Mouse (Mus musculus): ENCODE measurements around the gene Zglp1.
A peak's percentile ranks its signal among the peaks of the same experiment; 100 is the strongest.

The Zglp1 gene

DNA sequence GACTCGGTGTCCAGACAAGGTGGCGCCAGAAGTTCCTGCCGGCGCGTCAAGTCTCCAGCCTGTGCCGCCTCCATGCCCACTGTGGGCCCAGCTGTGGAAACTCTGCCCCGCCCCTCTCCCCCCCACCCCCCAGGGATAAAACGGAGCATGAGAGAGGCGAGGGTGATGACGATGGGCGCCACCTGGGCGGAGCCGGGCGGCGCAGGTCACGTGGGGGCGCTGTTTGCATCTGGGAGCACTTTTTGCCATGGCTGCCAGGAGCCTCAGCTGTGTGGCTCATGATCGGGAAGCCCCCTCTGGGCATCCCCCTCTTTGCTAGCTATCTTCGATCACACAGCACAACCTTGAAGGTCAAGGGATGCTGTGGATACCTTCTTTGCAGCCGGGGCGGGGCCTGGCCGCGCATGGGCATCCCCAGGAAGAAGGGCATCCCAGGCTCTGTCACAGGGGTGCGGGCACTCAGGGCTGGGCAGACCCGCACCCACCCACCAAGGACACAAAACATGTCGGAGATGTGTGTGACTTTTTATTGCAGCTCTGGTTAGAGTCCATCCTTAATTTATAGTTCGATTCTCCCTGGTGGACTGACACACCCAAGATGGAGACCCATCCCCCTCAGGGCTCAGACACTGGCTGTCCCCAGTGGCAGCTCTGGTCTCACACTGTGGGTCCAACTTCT is at the start of gene Zglp1:
Gene Zglp1, minus strand, starts transcription at position 88 of the 679 bp plus-strand sequence.
- no peak for DNase-seq (ENCODE audit: extremely low read depth, low read depth)

DNA sequence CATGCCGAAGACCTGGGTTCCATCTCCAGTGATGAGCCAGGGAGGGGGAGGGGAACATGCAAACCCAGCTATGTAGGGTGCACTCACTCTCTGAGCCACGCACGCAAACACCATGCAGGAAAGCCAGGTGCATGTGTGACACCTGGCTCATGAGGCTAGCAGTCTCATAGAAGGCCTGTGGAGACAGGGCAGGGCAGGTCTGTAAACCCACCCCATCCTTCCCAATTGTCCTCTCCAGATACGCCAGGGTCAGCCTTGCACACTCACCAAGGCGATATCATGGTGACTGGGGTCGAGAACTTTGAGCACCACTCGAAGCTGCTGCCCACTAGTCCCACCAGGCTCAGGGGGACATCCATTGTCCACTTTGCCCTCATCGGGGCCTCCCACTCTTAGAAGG is 48.2 kb upstream of the Zglp1 start:
- DNase-seq (ENCODE audit: extremely low read depth, low read depth), result no peak

DNA sequence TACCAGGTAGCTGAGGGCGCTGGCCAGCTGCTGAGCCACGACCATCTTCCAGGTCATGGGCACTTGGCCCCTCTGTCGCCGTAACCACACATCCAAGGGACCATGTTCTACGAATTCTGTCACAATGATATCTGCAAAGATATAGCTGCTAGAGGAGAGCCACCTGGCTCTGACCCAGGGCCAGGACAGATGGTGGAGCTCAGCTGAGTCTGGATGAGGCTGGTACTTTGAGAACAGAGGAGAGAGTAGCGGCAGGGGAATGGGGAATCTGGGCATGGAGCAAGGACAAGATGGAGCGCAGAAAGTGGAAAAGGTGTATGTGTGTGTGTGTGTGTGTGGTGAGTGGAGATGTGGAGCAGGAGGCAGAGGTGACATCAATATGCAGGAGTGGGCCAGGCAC is 47.3 kb upstream of the Zglp1 start:
- DNase-seq (ENCODE audit: extremely low read depth, low read depth), result no peak

GRCm38 (mm10) chr9:21113751-21114150 is 46.9 kb upstream of the Zglp1 start:
- DNase-seq (ENCODE audit: extremely low read depth, low read depth), result no peak

- no peak for DNase-seq (ENCODE audit: extremely low read depth, low read depth)
Observed at GRCm38 (mm10) chr9:21107607-21108237, 40.8 kb upstream of the Zglp1 start.

- no peak for DNase-seq (ENCODE audit: extremely low read depth, low read depth)
Observed at GRCm38 (mm10) chr9:21105760-21106564, 39.1 kb upstream of the Zglp1 start.

DNA sequence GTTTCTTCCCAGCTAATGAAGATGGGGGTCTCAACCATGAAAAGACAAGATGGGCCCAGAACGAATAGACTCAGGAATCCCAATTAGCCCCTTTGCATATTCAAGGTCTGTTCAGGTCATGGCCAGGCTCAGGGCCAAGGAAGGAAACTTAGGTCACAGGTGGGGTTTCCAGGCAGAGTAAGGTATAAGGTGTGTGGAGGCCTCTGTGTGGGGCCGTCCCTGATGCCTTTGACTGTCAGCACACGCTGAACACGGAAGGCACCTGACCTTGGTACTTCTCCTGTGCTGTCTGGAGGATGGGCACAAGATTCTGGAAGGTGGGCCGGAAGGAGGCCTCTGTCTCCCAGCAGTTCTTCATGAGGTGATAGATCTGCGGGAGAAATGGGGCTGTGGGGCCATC is 37.9 kb upstream of the Zglp1 start:
- DNase-seq (ENCODE audit: extremely low read depth, low read depth), result no peak

DNA sequence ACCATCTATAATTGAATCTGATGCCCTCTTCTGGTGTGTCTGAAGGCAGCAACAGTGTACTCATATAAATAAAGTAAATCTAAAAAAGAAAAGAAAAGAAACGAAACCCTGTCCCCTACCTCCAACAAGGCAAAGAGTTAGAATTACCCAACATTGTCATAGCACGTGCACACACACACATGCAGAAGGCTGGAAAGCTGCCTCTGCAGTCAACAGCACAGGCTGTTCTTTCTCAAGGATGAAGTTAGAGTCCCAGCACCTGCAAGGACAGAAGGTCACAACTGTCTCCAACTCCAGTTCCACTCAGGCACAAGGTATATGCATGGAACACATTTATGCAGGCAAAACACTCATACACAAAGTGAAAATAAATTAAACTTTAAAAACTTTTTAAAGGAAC is 35.2 kb upstream of the Zglp1 start:
- DNase-seq (ENCODE audit: extremely low read depth, low read depth), result no peak

DNA sequence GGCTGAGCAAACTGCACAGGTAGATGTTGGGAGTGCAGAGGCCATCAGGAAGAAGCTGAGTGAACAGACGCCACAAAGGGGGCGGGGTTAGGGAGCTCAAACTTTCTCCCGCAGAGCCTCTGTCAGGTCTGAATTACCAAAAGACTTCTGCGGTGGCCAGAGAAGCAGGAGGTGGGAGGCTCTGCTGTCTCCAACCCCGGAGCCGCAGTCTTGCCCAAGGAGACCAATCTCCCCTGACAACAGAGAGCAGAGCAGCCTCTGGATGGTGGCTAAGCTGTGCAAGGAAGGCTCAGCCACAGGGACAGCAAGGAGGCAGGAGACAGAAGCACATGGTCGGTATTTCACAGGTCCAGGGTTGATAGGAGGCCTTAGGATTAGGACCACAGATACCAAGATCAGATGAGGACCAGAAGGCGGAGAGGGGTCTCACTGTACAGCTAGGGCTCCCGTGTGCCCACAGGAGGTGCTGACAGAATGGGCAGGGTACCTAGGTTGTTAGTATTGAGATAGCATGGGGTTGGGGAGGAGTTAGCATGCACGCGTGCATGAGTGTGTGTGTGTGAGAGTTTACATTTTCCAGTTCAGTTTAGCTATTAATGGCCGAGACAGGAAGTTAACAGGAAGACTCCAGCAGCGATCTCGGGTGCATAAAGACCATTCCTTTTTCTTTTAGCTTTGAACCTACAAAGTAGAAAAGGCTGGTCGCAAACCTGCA is 33.7 kb upstream of the Zglp1 start:
- DNase-seq (ENCODE audit: extremely low read depth, low read depth), result no peak

DNA sequence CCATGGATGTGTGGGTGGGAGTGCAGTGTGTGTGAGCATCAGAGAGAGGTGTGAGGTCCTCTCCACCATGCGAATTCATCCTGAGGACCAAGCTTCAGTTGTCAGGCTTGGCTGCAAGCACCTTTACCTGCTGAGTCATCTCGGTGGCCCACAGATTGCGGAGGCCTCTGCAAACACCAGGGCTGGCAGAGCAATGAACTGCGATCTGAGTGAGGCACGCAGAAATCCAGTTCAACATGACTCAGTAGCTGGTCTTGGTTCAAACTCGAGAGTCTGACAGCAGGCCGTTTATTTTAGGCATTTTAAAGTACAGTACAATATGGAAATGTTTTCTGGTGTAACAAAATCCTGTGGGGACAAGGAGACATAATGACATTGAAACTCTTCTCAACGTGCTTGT is 30.9 kb upstream of the Zglp1 start:
- DNase-seq (ENCODE audit: extremely low read depth, low read depth), result no peak

- no peak for DNase-seq (ENCODE audit: extremely low read depth, low read depth)
Observed at GRCm38 (mm10) chr9:21095958-21096357, 29.1 kb upstream of the Zglp1 start.

DNA sequence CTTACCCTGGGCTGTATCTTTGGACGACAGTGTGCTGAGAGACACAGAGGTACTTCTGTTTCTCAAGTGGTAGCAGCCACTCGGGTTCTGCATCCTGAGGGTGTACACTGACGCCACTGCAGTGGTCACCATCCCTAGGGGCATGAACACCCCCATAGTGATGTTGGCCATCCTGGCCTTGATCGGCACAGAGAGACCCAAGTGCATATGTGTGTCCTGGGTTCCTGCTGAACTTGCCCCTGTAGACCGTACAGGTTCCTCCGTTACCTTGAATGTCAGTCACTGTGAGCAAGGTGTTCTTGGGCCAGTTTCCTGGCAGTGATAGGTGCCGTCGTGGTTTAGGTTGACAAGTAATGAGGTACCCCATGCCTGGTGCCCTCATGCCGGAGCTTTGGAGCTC is 26.5 kb upstream of the Zglp1 start:
- no peak for DNase-seq (ENCODE audit: extremely low read depth, low read depth)

DNA sequence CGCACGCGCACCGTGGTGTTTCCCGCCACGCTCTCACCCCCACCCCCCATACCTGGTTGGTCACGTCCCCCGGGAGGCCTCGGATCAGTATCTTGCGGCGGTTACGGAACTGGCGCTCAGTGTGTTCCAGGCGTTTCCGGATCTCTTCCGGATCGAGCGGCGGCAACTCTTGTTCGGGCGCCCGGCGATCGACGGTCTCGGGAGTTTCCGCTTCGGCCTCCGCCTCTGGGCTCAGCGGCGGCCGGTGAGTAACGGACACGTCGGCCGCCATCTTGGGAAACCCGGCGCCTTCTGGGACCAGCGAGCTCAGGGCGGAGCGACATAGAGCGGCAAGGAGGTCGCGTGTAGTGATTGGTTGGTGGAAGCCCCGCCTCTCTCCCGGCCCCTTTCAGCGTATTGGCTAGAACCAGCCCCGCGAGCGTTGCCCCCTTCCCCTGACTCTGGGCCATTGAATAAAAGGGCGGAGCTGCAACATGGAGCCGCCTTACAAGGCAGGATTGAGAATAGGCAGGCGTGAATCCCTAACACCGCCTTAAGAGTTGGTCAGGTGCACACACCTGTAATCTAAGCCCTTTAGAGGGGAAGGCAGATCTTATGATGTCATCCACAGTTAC is 24.9 kb upstream of the Zglp1 start, which contains the start of the genes Gm38431 and Raver1:
Gene Gm38431, minus strand, starts transcription at position 291 of the 614 bp plus-strand sequence.
Gene Raver1, minus strand, starts transcription at position 302 of the 614 bp plus-strand sequence.
- DNase-seq (ENCODE audit: extremely low read depth, low read depth), result peak; percentile 97

GRCm38 (mm10) chr9:21090972-21091706 is 24.2 kb upstream of the Zglp1 start:
- DNase-seq (ENCODE audit: extremely low read depth, low read depth), result peak; percentile 39

DNA sequence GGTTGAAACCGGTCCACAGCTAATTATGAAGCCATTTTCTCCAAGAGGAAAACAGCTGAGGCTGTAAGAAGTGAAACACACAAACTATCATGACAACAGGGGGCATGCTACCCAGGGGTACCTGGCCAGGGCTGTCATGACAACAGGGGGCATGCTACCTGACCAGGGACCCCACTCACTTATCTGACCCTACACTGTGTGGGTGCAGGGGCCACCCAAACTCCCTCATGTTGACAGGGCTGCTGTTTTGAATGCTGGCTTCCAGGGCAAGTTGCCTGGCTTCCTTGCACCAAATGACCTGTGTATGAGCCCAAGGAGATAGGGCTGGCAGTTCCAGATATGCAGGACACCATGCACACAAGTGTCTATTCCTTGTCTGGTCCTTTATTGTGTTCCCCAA is 23.6 kb upstream of the Zglp1 start:
- DNase-seq (ENCODE audit: extremely low read depth, low read depth), result no peak

GRCm38 (mm10) chr9:21083324-21083723 is 16.4 kb upstream of the Zglp1 start:
- DNase-seq (ENCODE audit: extremely low read depth, low read depth), result no peak

GRCm38 (mm10) chr9:21081127-21081526 is 14.2 kb upstream of the Zglp1 start:
- DNase-seq (ENCODE audit: extremely low read depth, low read depth), result no peak

DNA sequence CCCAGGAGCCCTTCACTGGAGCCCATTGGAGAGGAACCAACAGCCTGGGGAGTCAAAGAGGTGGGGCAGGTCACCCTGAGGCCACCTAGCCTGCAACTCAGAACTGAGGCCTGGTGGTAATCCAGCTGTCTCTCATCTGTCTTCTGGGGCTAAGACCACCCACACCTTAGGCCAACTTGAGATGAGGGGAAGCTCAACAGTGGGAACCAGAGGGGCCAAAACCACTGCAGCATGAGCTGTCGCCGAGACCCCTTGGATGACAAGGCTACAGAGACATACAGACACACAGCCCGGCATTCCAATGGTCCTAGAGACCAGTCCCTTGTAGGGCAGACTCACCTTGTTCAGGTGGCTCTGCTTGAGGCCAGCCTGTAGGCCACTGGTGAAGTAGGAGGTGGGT is 8.7 kb upstream of the Zglp1 start:
- DNase-seq (ENCODE audit: extremely low read depth, low read depth), result no peak

- DNase-seq (ENCODE audit: extremely low read depth, low read depth), result no peak
Observed at GRCm38 (mm10) chr9:21074173-21074572, 7.3 kb upstream of the Zglp1 start.

DNA sequence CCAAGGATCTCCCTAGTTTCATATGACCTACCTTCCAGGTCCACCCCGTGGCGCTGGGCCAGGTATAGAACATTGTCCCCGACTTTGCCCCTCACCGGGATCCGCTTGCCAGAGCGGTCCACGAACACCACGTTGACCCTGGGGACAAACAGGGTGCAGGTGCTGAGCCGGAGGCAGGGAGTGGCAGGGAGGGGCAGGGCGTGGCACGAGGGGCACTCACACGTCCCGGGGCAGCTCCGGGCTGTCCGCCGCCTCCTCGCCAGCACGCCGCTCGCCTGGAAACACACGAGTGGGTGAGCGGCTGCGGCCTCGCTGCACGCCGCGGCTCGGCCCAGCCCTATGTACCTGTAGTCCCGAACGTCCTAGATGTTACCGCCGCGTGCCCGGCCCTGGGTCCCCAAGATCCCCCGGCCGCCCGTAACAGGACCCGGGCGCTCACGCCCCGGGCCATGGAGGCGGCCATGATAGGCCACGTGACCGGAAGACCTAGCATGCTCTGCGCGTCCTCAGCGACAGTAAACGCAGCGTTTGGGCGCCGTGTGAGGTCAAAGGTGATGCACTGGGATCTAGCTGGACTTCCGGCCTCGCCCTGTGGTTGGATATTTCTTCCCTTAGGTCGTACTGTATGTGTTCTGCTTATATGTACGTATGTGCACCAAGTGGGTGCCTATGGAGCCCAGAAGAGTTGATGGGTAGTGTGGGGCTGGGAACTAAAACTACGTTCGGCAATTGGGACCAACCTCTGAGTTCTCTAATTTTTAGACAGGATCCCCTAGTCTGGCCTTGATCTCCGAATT is 6.3 kb upstream of the Zglp1 start, which contains the start of the genes Gm49373 and Fdx1l:
Gene Gm49373, minus strand, starts transcription at position 53 of the 797 bp plus-strand sequence.
Gene Fdx1l, minus strand, starts transcription at position 571 of the 797 bp plus-strand sequence.
- peak; percentile 82 for DNase-seq (ENCODE audit: extremely low read depth, low read depth)
